Mouse (Mus musculus) heart, postnatal 14 days (tissue): ENCODE results near the gene Gm44503. TPM values are rescaled to one million over a fixed set of nuclear protein-coding genes. Genes with fewer than 3 reads are reported as not detected.

ENCODE experiments used
- microRNA-seq, 2 experiments: library from miRNA; unstranded; fragments of <30 nt; microRNA quantifications; one replicate each; pipeline ENCODE4 v1.2.0; 2021 to 2022
- total RNA-seq, 2 experiments: library from RNA; stranded (reverse); gene quantifications; 2 replicates each; pipeline ENCODE4 v1.2.3; 2021

The Gm44503 gene
- total RNA-seq, 2 experiments from 2014 or later: 0.14 to 0.29 TPM

Small RNA genes within 50 kb of the gene (microRNA-seq; reads per million reads assigned to microRNA genes)
- 0 reads per million in 2 experiments for gene Gm27353

Other genes starting within 250 kb of the Gm44503 start
- under 1 TPM; 0.12 to 0.14 TPM for gene Prtg, start 152.0 kb upstream of the Gm44503 start, total RNA-seq
- 1 to 10 TPM; 8.1 to 9.1 TPM for gene Pygo1, start 33.2 kb upstream of the Gm44503 start, total RNA-seq
- gene Dyx1c1, start 67 bp upstream of the Gm44503 start, total RNA-seq: under 1 TPM; 0.17 to 0.72 TPM
- gene Ccpg1os, start 26.5 kb downstream of the Gm44503 start, total RNA-seq: 1 to 10 TPM; 3.7 to 5.0 TPM
- 10 to 100 TPM; 61.8 to 71.3 TPM for gene Ccpg1, start 26.6 kb downstream of the Gm44503 start, total RNA-seq
- 1 to 10 TPM; 2.6 to 2.8 TPM for gene Pigb, start 81.5 kb downstream of the Gm44503 start, total RNA-seq
- gene Rab27a, start 86.0 kb downstream of the Gm44503 start, total RNA-seq: 1 to 10 TPM; 5.6 to 6.7 TPM
- gene Khdc3, start 143.0 kb downstream of the Gm44503 start, total RNA-seq: under 1 TPM; 0.17 to 0.22 TPM
- gene Gm20509, start 143.6 kb downstream of the Gm44503 start, total RNA-seq: not detected
- 10 to 100 TPM; 48.5 to 56.0 TPM for gene Rsl24d1, start 154.6 kb downstream of the Gm44503 start, total RNA-seq